ENCODE assay signal across 16 mouse cellular contexts in the genomic region with DNA sequence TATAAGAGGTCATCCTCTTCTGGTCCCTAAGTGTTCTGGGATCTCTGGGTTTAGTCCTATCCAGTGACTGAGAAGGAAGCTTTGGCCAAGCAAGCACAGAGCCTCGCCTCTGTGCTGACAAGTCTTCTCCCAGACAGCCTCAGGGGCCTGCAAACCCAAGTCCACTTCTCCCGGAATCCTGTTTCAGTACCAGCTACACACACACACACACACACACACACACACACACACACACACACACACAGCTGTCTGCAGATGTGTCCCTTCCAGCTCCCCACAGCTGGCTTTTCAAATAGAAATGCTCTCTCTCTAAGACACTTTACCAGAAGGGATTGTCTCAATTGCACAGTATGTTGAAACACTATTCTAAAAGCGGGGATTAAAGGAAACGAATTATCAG.
DNase-seq lines count a peak whose midpoint lies in the region; ATAC-seq lines count a peak whose summit lies in the region.
"Had no signal": no experiment of that assay in that cellular context is flagged by ENCODE, and none has a peak within 500 bp of the region (broad histone marks: within the 10 kb centered on the region; RNA-seq: fewer than 3 reads in every experiment).

No protein-coding gene starts in this region.

- no peak overlapping the region for H3K4me2 ChIP-seq in hindbrain, embryonic 13.5 days
- H3K4me2 ChIP-seq in embryonic facial prominence, embryonic 13.5 days: no peak overlapping the region
- no peak overlapping the region for H3K4me2 ChIP-seq in limb, embryonic 15.5 days
- H3K4me2 ChIP-seq: hindbrain, embryonic 15.5 days; liver, embryonic 13.5 days; neural tube, embryonic 12.5 days had no signal

- WGBS in hindbrain, embryonic 10.5 days: 81% methylated on average over 4 of the region's 4 CpGs
- 80% methylated on average over 4 of the region's 4 CpGs for WGBS in hindbrain, embryonic 13.5 days
- 32% methylated on average over 4 of the region's 4 CpGs for WGBS in embryonic facial prominence, embryonic 13.5 days
- 36% methylated on average over 4 of the region's 4 CpGs for WGBS in limb, embryonic 15.5 days

- H3K4me1 ChIP-seq in hindbrain, embryonic 10.5 days (replicated peaks): no peaks in the 10 kb centered on the region
- H3K4me1 ChIP-seq in hindbrain, embryonic 13.5 days (replicated peaks): no peaks in the 10 kb centered on the region
- peaks cover 21% of the 10 kb centered on the region for H3K4me1 ChIP-seq in embryonic facial prominence, embryonic 13.5 days
- no peaks in the 10 kb centered on the region; the same call in 1 of the 2 replicates for H3K4me1 ChIP-seq in limb, embryonic 15.5 days
- H3K4me1 ChIP-seq: hindbrain, embryonic 15.5 days; liver, embryonic 13.5 days; neural tube, embryonic 12.5 days had no signal

- H3K27me3 ChIP-seq in hindbrain, embryonic 10.5 days (ENCODE audit: insufficient read depth, poor library complexity, severe bottlenecking): no peaks in the 10 kb centered on the region
- no peaks in the 10 kb centered on the region for H3K27me3 ChIP-seq in hindbrain, embryonic 13.5 days
- H3K27me3 ChIP-seq in embryonic facial prominence, embryonic 13.5 days: no peaks in the 10 kb centered on the region
- no peaks in the 10 kb centered on the region for H3K27me3 ChIP-seq in limb, embryonic 15.5 days
- H3K27me3 ChIP-seq: hindbrain, embryonic 15.5 days; liver, embryonic 13.5 days; neural tube, embryonic 12.5 days had no signal

- H3K9ac ChIP-seq in hindbrain, embryonic 13.5 days: no peak overlapping the region
- no peak overlapping the region for H3K9ac ChIP-seq in embryonic facial prominence, embryonic 13.5 days
- H3K9ac ChIP-seq in limb, embryonic 15.5 days: no peak overlapping the region
- H3K9ac ChIP-seq: hindbrain, embryonic 15.5 days; liver, embryonic 13.5 days; neural tube, embryonic 12.5 days had no signal

- no peak for ATAC-seq in hindbrain, embryonic 13.5 days (ENCODE audit: low FRiP score)
- no peak for ATAC-seq in embryonic facial prominence, embryonic 13.5 days (ENCODE audit: insufficient number of reproducible peaks, insufficient read depth, low FRiP score, low TSS enrichment, low read depth)
- no peak for ATAC-seq in limb, embryonic 15.5 days (ENCODE audit: insufficient number of reproducible peaks, low FRiP score, low TSS enrichment, low read depth)

- no peaks in the 10 kb centered on the region for H3K9me3 ChIP-seq in hindbrain, embryonic 10.5 days
- no peaks in the 10 kb centered on the region for H3K9me3 ChIP-seq in hindbrain, embryonic 13.5 days
- no peaks in the 10 kb centered on the region for H3K9me3 ChIP-seq in embryonic facial prominence, embryonic 13.5 days
- no peaks in the 10 kb centered on the region for H3K9me3 ChIP-seq in limb, embryonic 15.5 days
- H3K9me3 ChIP-seq: G1E; hindbrain, embryonic 15.5 days; liver, embryonic 13.5 days; neural tube, embryonic 12.5 days had no signal

- no peaks in the 10 kb centered on the region for H3K36me3 ChIP-seq in hindbrain, embryonic 10.5 days
- no peaks in the 10 kb centered on the region for H3K36me3 ChIP-seq in hindbrain, embryonic 13.5 days
- no peaks in the 10 kb centered on the region for H3K36me3 ChIP-seq in embryonic facial prominence, embryonic 13.5 days
- H3K36me3 ChIP-seq in limb, embryonic 15.5 days: no peaks in the 10 kb centered on the region
- H3K36me3 ChIP-seq: G1E; hindbrain, embryonic 15.5 days; liver, embryonic 13.5 days; neural tube, embryonic 12.5 days had no signal

- 0 out of 2 replicates have a peak overlapping the region, but pooled peaks have one; percentile 35 for H3K27ac ChIP-seq in hindbrain, embryonic 10.5 days
- no peak overlapping the region for H3K27ac ChIP-seq in hindbrain, embryonic 13.5 days
- H3K27ac ChIP-seq in embryonic facial prominence, embryonic 13.5 days: peak overlapping the region; percentile 53
- peak overlapping the region; percentile 47; the same call in 1 of the 2 replicates for H3K27ac ChIP-seq in limb, embryonic 15.5 days
- H3K27ac ChIP-seq: heart, adult 2 months; hindbrain, embryonic 15.5 days; left cerebral cortex, adult 2 months; liver, embryonic 13.5 days; neural tube, embryonic 12.5 days had no signal

- no peak for DNase-seq in hindbrain, embryonic 10.5 days (ENCODE audit: low spot score)
- peak; percentile 28 to 57 for DNase-seq in gastrocnemius, postnatal 4 days (ENCODE audit: low spot score in 2 of 2)
- DNase-seq in frontal cortex, adult 2 months (ENCODE audit: extremely low spot score in 1 of 2, low spot score in 1 of 2): no peak
- no peak for DNase-seq in cerebellum, adult 9-11 months
- DNase-seq: adrenal gland, postnatal 36 days; kidney, adult 2 months; liver, embryonic 13.5 days; thymus, postnatal 36 days had no signal

- H3K4me3 ChIP-seq in hindbrain, embryonic 10.5 days: no peak overlapping the region
- H3K4me3 ChIP-seq in hindbrain, embryonic 13.5 days: no peak overlapping the region
- no peak overlapping the region for H3K4me3 ChIP-seq in embryonic facial prominence, embryonic 13.5 days
- H3K4me3 ChIP-seq in limb, embryonic 15.5 days: no peak overlapping the region
- H3K4me3 ChIP-seq: heart, adult 2 months; hindbrain, embryonic 15.5 days; left cerebral cortex, adult 2 months; liver, embryonic 13.5 days; neural tube, embryonic 12.5 days had no signal

Comparison
In these comparisons a context has a peak if more than half of its experiments do, and no peak if none do; other contexts are left out.
1. DNase-seq: peak in gastrocnemius, postnatal 4 days (2 of 2); none in hindbrain, embryonic 10.5 days (single experiment), frontal cortex, adult 2 months (0 of 2) and cerebellum, adult 9-11 months (single experiment).